Mouse (Mus musculus): ENCODE measurements around the gene Rgs10.

Gene Rgs10

DNA sequence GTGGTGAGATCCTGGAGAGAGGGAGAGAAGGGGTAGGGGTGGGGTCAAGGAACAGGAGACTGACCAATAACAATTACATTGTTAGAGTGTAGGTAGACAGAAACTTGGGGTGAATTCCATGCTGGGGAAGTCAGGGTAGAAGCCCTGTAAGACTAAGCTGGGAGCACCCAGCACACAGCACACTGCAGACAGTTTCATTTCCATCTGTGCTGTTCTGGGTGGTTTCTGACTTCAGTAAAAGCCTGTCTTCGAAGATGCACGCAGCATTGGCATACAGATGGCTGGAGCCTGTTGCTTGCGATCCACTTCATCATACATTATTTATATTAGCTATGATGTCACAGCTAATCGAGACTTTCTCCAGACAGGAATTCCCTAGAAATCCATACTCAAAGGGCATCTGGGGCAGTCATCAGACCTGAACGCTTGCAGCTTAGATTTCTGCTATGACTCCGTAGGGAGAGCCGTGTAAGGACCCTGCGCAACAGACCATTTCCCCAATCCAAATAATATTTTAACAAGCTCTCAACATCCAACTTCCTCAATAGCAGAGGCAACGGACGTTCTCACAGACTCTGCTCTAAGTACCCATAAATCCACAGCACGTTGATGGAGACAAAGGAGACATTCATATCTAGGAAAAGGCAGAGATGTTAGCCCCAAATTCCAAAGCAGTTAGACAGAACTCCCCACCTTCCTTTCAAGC lies 7.7 kb downstream of the Rgs10 start:
- no peak for DNase-seq (ENCODE audit: low read depth, low spot score)

DNA sequence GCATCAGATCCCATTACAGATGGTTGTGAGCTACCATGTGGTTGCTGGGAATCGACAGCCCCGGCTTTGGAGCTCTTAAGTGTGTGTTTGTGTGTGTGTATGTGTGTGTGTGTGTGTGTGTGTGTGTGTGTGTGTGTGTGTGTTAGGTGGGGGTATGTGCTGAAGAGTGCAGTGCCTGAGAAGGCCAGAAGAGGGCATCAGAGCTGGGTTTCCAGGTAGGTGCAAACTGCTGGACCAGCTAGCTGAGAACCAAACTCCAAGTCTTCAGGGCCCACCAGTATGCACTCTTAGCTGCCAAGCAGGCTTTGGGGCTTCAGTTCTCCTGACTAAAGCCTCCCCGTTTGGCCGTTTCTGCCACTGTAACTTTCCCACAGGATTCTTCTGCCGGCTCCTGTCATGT lies 10.3 kb downstream of the Rgs10 start:
- DNase-seq (ENCODE audit: low read depth, low spot score): no peak

DNA sequence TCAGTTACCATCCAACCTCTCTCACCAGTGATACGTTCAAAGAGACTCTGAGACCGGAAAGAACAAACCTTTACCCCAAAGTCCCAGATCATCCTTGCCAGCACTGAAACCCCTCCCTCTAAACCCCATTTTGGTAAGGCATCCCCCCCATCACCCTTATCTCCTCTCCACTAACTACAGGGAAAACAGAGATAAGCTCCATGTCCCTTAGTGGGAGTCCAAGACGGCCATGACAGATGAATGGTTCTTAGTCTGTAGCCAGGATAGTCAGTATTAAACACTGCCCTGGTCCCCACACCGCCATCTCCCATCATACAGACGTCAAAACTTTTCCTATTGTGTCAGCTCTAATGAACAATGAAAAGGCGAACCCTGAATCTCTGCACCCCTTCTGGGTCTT lies 14.6 kb downstream of the Rgs10 start:
- DNase-seq (ENCODE audit: low read depth, low spot score): no peak

DNA sequence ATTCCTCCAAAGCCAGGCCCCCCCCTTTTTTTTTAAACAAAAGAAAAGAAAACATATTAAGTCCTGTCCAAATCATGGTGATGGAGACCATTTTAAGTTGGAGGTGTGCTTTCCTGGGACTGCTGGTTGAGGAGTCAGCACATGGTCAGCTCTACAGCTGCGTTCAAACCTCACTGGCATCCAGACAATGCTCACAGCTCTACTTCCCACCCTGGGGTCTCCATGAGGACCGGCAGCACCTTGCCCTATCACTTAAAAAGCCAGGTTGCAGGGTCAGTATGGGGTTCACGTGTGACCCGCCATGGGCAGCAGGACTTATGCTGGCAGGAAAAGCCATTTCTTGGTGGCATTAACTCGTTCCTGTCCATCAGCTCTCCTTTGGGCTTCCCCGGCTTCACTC lies 15.0 kb downstream of the Rgs10 start:
- no peak for DNase-seq (ENCODE audit: low read depth, low spot score)

DNA sequence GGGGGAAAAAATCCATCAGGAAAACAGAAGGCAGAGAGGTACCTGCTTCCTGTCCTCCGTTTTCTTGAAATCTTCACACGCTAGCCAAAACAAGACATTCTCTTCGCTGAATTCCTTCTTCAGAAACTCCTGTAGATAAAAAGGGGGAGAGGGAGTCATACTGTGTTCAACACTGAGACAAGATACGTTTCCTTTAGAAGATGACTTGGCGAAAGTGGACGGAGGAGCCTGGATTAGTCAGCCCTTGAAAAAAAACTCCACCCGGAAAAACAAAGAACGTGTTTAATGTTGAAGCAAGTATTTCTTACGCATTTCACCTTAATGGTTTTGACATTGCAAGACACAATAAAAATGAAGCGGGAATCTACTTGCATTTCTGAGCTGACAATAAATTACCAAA lies 15.4 kb downstream of the Rgs10 start:
- DNase-seq (ENCODE audit: low read depth, low spot score): no peak

DNA sequence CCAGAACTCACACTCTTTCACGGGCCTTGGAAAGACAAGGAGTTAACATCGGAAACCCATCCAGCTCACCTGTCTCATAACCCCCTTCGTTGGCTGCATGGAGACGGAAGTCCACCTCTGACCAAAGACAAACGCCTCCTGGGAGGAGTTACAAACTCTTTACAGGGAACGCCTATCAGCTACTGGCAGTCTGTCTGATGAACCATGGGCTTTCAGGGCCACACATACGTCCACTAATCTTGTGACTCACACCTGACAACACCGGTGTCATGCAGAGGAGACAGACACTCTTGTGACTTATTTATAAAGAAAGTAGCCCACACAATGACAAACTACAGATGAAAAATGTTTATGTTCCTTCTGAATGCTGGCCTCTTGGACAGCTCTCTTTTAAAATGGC lies 16.0 kb downstream of the Rgs10 start:
- no peak for DNase-seq (ENCODE audit: low read depth, low spot score)

DNA sequence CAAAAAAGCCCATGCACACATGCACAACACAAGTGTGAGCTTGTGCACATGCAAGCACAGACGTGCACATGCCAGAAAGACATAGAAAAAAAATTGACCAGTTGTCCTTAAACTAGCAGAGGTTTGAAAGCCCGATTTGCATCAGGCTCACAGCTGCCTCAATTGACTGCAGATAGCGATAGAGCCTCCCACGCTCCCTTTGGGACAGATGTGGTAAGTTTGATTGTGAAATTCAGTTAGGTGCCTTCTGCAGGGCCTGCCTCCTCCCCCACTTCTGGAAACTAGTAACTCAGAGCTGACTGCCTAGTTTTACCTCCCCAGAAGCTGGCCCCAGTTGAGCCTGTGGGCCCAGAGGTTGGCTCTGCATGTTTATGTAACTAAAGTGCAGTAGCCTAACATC lies 19.9 kb downstream of the Rgs10 start:
- no peak for DNase-seq (ENCODE audit: low read depth, low spot score)

DNA sequence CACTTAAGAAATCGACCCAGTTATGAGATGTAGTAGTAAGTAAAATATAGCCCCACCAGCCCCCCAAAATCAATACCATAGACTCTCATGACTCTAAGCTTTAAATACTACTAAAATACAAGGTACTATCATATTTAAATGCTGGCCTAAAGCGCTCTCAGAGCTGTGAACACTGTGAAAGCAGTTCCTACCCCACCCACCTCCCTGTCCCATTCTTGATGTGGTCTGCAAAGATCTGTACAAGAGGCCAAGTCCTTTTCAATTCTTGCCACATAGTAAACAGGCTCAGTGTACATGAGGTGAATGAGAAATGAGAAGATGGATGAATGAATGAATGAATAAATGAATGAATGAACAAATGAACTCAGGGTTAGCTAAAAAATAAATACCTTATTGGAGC lies 21.5 kb downstream of the Rgs10 start:
- DNase-seq (ENCODE audit: low read depth, low spot score): no peak

DNA sequence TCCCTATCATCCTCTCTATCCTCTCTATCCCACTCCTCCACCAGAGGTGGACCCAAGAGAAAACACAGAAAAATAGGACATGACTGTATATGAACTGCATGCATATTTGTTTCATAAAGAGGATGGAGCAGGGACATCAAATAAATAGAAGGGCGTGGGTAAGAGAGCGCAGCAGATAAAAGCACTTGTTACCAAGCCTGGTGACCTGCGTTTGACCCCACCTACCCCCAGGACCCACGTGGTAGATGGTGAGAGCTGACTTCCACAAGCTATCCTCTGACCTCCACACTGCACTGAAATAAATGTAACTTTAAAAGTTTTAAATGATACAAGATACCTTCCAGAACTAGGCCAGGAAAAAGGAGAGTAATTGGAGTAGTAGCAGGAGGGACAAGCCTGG lies 24.8 kb downstream of the Rgs10 start:
- DNase-seq (ENCODE audit: low read depth, low spot score): no peak

DNA sequence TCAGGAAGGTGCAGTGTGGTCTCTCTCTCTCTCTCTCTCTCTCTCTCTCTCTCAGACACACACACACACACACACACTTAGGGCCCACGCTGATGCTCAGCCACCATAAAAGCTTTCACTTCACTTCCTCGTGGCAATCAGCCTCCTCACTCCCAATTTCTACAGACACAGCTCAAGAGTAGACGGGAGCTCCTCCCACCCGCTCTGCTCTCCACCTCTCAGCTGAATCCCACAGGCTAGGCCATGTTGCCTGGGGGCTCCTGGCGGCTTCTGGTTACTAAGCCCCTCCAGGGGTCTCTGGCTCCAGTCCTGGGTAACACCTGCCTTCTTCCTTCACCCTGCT lies 25.6 kb downstream of the Rgs10 start:
- no peak for DNase-seq (ENCODE audit: low read depth, low spot score)

DNA sequence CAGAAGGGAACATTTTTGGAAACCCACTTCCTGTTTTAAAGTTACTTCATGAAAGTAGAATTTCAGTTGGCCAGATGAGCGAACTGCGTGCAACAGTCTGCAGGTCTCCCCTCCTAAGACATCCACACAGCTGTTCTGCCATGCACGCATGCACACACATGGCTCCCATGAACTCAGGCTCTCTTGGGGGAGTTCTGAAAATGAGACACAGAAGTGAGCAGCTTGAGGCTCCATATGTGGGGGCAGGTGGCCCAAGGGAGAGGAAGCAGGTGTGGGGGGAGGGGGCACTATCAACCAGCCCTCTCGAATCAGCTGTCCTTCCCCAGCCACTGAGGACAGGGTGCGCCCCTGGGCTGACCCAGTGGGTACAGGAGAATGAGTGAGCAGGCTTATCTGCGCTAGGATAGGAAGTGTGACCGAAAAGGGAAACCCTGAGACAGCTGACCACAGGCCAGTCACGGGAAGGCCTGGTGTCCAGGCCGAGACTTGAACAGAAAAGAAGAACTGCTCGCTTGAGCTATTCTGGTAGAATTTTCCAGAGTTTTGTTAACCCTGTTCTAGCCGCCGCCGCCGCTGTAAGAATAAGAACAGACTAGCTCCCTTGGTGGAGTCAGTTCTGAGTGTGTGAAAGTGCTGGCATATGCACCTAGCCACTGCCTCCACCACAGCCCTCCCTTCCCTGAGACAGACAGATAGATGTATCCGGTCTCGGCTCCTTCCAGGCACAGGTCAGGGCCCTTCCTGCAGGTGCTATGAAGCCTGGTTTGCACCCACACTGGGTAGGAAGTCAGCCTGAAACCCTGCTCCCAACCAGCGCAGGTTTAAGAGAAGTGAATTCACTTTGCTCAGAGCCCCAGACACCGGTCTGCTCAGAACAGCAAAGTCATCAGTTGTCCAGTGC lies 26.2 kb downstream of the Rgs10 start:
- no peak for DNase-seq (ENCODE audit: low read depth, low spot score)

DNA sequence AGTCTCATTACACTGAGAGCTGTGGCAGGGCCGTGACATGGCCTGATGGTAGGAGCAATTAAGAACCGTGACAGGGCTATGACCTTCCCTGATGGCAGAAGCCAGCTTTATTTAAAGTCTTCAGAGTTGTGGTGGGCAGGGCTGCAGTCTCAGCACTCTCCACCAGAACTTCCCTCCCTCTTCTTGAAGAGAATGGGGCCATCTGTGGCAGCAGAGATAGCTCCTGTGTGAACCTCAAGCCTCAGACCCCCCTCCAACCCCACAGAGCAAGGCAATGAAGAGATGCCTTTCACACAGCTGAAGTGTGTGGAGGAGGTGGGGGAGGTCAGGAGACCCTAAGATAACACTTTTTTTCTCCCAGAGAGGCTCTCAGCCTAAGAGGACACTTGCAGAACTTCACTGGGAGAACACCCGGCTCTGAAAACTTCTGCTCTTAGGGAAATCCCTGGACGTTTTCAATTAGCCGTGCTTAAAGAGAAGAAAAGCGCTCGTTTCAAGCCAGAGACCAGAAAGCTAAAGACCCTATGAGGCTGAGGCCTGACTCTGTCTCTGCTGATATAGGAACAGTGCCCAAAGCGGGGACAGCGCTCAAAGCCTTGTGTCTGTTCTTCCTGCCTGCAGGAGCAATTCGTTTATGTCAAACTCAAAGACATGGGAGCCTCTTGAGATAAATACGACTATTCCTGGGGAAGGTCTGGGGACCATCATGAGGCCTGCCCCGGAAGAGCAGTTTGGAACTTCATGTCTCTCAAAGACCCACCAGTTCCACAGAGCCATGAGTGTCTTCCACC lies 27.1 kb downstream of the Rgs10 start:
- DNase-seq (ENCODE audit: low read depth, low spot score): no peak

DNA sequence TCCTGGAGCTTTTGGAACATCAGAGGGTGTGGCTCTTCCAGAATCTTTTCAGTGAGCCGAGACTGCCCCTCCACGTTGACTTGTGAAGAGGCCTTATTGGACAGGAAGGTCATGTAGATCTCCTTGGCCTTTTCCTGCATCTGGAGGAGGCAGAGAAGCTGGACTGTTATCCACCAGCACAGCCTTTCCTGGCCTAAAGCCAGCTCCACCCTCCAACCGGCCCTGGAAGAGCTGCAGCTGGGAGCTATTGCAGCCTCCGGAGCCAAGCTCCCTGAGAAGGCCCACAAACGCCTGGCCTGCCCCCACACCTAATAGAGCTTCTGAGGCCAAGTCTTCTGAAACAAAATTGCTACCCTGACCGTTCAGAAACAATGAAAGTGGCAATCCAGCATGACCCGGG lies 29.6 kb downstream of the Rgs10 start:
- no peak for DNase-seq (ENCODE audit: low read depth, low spot score)

DNA sequence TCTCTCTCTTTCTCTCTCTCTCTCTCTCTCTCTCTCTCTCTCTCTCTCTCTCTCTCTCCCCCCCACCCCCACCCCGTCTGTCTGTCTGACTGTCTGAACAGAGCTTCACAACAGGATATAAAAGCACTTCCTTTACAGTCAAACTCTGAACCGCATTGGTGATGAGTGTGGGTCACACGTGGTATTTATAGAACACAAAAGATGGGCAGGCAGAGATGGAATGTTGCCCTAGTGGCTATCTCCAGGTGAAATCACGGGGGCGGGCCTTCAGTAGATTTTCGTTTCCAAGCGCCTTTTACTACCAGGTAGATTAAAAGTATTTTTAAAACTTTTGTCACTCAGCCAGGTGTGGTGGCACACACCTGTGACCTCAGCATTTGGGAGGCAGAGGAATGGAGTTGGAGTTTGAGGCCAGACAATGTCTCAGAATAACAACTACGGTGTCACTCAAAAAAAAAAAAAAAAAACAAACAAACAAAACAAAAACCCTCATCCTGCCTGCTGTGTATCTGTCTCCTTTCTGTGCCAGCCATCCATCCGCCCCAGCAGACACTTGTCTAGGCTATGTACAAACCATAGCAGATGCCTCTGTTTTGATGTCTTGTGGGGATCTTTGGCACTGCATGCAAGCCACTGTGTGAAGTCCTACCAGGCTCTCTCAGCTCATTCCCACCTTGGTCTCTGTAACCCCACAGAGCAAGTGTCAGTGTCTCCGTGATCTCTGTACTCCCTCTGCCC lies 34.7 kb downstream of the Rgs10 start:
- no peak for DNase-seq (ENCODE audit: low read depth, low spot score)

DNA sequence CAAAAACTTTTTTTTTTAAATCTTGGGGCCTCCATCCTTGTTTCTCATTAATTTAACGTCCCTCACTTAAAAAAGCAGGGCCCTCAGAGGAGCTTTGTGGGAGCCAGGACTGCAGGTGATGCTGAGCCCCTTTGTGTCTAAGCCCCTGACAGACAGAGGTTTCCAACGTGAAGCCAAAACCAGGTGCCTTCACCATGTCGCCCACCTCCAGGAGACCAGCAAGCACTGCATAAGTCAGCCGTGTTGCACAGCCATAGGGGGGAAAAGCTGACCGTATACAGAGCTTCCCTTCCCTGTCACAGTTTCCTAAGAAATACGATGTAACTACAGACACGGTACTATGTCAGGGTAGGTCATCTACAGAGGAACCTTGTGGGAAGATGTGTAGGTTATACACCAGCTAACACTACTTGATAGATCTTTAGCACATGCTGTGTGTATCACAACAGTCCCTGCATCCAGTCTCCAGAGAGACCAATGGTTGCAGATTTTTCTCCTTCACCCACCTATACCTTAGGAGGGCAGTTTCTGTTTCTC lies 35.3 kb downstream of the Rgs10 start:
- no peak for DNase-seq (ENCODE audit: low read depth, low spot score)

DNA sequence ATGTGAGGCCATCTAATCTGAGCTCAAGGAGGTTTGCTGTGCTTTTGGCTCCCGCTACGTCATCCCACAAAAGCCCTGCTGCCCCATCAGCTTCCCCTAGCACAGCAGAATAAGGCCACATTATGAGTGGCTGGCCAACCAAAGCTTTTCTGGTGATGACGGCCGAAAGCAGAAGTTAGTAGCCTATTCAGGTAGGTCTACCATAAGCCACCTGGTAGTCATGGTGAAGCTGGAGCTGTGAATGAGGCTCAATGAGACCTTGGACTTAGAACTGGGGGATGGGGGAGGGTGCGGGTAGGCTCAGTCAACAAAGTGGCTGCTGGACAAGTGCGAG lies 36.1 kb downstream of the Rgs10 start:
- DNase-seq (ENCODE audit: low read depth, low spot score): no peak

DNA sequence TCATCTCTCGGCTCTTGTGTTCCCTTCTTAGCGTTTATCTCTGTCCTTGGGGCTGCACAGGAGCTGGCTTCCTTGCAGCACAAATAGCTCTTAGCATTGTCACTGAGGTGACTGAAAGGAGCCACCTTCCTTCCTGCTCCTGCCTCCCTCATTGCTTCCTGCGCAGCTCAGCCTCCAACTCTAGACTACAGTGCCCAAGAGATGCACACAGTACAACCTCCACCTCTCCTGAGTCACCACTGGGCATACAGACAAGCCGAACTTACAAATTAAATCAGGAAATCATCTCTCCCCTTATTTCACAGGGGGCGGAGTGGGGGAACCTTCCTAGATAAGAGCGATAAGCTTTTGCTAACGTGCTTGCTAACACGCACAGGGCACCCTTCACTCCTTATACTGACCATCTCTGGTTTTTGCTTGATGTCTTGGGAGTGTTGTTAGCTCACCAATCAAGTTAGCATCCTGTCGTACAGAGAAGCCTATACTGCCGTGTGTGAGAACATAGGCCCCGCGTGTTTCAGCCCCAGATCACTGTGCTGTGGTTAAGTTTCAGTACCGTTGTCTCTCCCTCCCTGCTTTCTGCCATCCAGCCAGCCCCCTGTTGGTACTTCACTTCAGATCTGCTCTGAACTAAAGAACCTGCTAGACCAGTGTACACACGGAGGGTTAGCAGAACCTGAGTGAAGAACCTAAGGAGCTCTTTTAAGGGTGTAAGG lies 36.6 kb downstream of the Rgs10 start:
- DNase-seq (ENCODE audit: low read depth, low spot score): no peak

DNA sequence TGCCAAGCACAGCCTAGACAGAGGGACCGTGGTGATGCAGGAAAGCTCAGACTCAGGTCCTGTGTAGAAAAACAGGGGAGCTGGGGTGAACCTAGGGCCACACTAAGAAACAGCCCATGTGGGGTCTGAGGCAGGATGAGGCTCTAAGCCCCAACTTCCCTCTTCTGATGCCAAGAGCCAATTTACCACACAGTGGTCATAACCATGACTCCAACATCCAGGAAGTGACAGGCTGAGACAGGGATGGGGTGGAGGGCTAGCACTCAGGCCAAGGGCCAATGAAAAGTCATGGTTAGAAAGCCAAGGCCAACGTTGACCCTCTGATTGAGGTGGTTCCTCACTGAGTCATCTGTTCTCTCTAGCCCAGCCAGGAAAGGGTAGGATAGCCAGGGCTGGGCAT lies 37.6 kb downstream of the Rgs10 start:
- no peak for DNase-seq (ENCODE audit: low read depth, low spot score)

DNA sequence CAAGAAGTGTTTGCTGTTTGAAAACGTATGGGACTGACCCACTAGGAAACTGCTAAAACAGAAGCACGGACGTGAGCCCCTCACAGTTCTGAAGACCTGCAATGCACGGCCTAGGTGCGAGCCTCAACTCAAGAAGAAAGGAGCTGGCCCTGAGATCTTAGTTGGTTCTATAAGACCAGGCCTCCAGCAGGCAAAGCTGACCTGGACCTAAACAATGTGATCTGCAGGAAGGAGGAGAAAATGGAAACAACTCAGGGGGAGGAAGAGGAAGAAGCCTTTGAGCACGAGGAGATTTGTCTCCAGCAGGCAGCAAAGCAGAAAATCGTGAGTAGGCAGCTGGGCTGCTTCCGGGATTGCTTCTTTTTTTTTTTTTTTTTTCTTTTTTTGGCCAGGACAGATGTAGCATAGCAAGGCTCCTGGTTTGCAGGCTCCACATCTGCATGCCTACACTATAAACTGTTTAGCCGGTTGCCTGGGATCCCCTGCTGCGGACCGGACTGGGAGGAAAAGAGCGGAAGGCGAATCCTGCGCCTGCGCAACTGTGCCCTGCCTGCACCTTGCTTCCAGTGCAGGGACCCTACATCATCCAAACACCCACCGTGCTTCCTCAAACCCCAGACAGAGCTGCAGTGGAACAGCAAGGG lies 39.3 kb downstream of the Rgs10 start:
- no peak for DNase-seq (ENCODE audit: low read depth, low spot score)

DNA sequence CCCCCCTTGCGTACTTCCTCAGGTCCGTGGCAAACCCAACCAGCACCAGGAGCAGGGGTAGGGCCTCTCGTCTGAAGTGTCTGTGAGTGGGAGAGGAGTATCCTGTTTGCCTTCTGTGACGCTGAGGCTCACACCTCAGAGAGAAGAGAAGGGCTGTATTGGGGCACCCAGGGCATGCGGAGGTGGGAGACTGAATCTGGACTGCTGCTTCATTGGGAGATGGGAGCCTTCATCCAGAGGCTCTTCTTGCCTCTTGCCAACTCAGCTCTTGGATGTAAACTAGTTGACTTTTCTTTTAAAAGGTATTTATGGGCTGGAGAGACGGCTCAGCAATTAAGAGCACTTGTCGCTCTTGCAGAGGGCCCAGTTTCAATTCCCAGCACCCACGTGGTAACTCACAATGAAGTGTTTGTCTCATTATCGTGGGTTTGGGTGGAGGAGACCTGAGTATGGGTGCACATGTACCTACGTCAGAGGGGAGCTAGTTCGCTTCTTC lies 42.3 kb downstream of the Rgs10 start:
- no peak for DNase-seq (ENCODE audit: low read depth, low spot score)

Data from telencephalon, adult 2 months (tissue).